Mouse (Mus musculus): ENCODE measurements around the gene Ceacam20.

GRCm38 (mm10) chr7:19945201-19945600 is 20.0 kb upstream of the Ceacam20 start:
- TF ChIP-seq CTCF (IDR thresholded peaks at IDR 0.05; ENCODE audit: borderline replicate concordance, extremely low read depth, insufficient read depth, insufficient read length), result no peak
- no peak for TF ChIP-seq POLR2A (IDR thresholded peaks at IDR 0.05; ENCODE audit: borderline replicate concordance, extremely low read depth, insufficient read depth, insufficient read length, poor library complexity, severe bottlenecking)
